Mouse (Mus musculus) macrophage (primary cell): ENCODE results near the gene Prr5. TPM values are rescaled to one million over a fixed set of nuclear protein-coding genes. Genes with fewer than 3 reads are reported as not detected.
"Not testable (repeated sequence)": the region's sequence is repeated elsewhere in the genome, so short reads cannot be mapped to it uniquely, and the experiment has no call there.

Source experiments
- H3K27ac ChIP-seq: fragments of 350-480 bp; formaldehyde crosslinking; 2 replicates; pipeline ENCODE4 v1.9.0; 2021
- H3K36me3 ChIP-seq: fragments of 350-480 bp; formaldehyde crosslinking; 2 replicates; pipeline ENCODE4 v1.9.0; 2021; ENCODE audit errors: inconsistent target
- H3K4me3 ChIP-seq: fragments of 350-480 bp; formaldehyde crosslinking; 2 replicates; pipeline ENCODE4 v1.9.0; 2021; ENCODE audit errors: inconsistent target
- H3K79me2 ChIP-seq: fragments of 350-480 bp; formaldehyde crosslinking; 2 replicates; pipeline ENCODE4 v1.9.0; 2021; ENCODE audit errors: inconsistent target
- WGBS: methylation state at CpG from one replicate; pipeline ENCODE4 v1.1.7; 2026; ENCODE audit warnings: inconsistent platforms; ENCODE audit not compliant: missing documents; 5-methylcytosine and 5-hydroxymethylcytosine counted together
- polyA plus RNA-seq: library from polyadenylated mRNA; stranded (reverse); fragments of 250-400 nt; gene quantifications from 3 replicates; pipeline ENCODE4 v1.2.4, GENCODE M21; 2018; ENCODE audit warnings: inconsistent platforms

The Prr5 gene
- polyA plus RNA-seq, 1 experiment from 2014 or later, result 1.3 TPM

GRCm38 (mm10) chr15:84702391-84703345, 33.2 kb downstream of the Prr5 start:
- Histone ChIP-seq H3K36me3 (no peaks in the 10 kb centered on the region), H3K4me3 (no peak overlapping the region), H3K79me2 (no peaks in the 10 kb centered on the region), H3K27ac (no peak overlapping the region)
- WGBS, result 92% methylated on average over 26 of the region's 29 CpGs

- H3K36me3 ChIP-seq, result no peaks in the 10 kb centered on the region
- no peaks in the 10 kb centered on the region for H3K79me2 ChIP-seq
- no peak overlapping the region for H3K4me3 ChIP-seq
- 92% methylated on average over 7 of the region's 7 CpGs for WGBS
- no peak overlapping the region for H3K27ac ChIP-seq
These were observed 34.6 kb downstream of the Prr5 start for GRCm38 (mm10) chr15:84703992-84704391.

- H3K4me3 ChIP-seq, result no peak overlapping the region
- no peak overlapping the region for H3K27ac ChIP-seq
- H3K79me2 ChIP-seq, result no peaks in the 10 kb centered on the region
- 83% methylated on average over 6 of the region's 6 CpGs for WGBS
- no peaks in the 10 kb centered on the region for H3K36me3 ChIP-seq
These were observed 36.0 kb downstream of the Prr5 start for GRCm38 (mm10) chr15:84705351-84705901.

GRCm38 (mm10) chr15:84706983-84707619, 37.7 kb downstream of the Prr5 start:
- Histone ChIP-seq H3K4me3 (no peak overlapping the region), H3K27ac (no peak overlapping the region), H3K36me3 (no peaks in the 10 kb centered on the region), H3K79me2 (no peaks in the 10 kb centered on the region)
- WGBS, result 92% methylated on average over 6 of the region's 6 CpGs

- no peak overlapping the region for H3K27ac ChIP-seq
- no peaks in the 10 kb centered on the region for H3K79me2 ChIP-seq
- H3K36me3 ChIP-seq, result no peaks in the 10 kb centered on the region
- H3K4me3 ChIP-seq, result no peak overlapping the region
- 91% methylated on average over 14 of the region's 14 CpGs for WGBS
These were observed 43.4 kb downstream of the Prr5 start for GRCm38 (mm10) chr15:84712566-84713405.

GRCm38 (mm10) chr15:84714730-84715129, 45.3 kb downstream of the Prr5 start:
- H3K36me3 ChIP-seq, result no peaks in the 10 kb centered on the region
- no peak overlapping the region for H3K27ac ChIP-seq
- no peaks in the 10 kb centered on the region for H3K79me2 ChIP-seq
- no peak overlapping the region for H3K4me3 ChIP-seq
- WGBS, result 2% methylated on average over 17 of the region's 17 CpGs

GRCm38 (mm10) chr15:84715132-84715531, 45.7 kb downstream of the Prr5 start:
- WGBS, result 39% methylated on average over 11 of the region's 11 CpGs
- H3K36me3 ChIP-seq, result no peaks in the 10 kb centered on the region
- H3K79me2 ChIP-seq, result no peaks in the 10 kb centered on the region
- H3K27ac ChIP-seq, result no peak overlapping the region
- H3K4me3 ChIP-seq, result no peak overlapping the region

- not testable (repeated sequence) for H3K4me3 ChIP-seq, H3K27ac ChIP-seq, H3K79me2 ChIP-seq, H3K36me3 ChIP-seq
- 67% methylated on average over 5 of the region's 6 CpGs for WGBS
These were observed 48.3 kb downstream of the Prr5 start for GRCm38 (mm10) chr15:84717570-84718270.

- Histone ChIP-seq H3K79me2 (no peaks in the 10 kb centered on the region), H3K36me3 (no peaks in the 10 kb centered on the region), H3K4me3 (no peak overlapping the region), H3K27ac (no peak overlapping the region)
- 71% methylated on average over 3 of the region's 3 CpGs for WGBS
These were observed 49.4 kb downstream of the Prr5 start for GRCm38 (mm10) chr15:84718785-84719184.

GRCm38 (mm10) chr15:84719791-84720190, 50.4 kb downstream of the Prr5 start, which contains the start of gene Arhgap8:
Arhgap8 (plus strand) TSS chr15:84720052.
- Histone ChIP-seq H3K79me2 (no peaks in the 10 kb centered on the region), H3K4me3 (no peak within 1 kb of the TSS), H3K36me3 (no peaks in the 10 kb centered on the region), H3K27ac (no peak within 1 kb of the TSS)
- WGBS, result 7% methylated on average over 23 of the region's 24 CpGs

- Histone ChIP-seq H3K4me3 (no peak overlapping the region), H3K36me3 (no peaks in the 10 kb centered on the region), H3K27ac (no peak overlapping the region), H3K79me2 (no peaks in the 10 kb centered on the region)
- WGBS, result 5% methylated on average over 33 of the region's 33 CpGs
These were observed 51.1 kb downstream of the Prr5 start for GRCm38 (mm10) chr15:84720291-84721204.

GRCm38 (mm10) chr15:84723656-84724055, 54.2 kb downstream of the Prr5 start:
- not testable (repeated sequence) for H3K36me3 ChIP-seq, H3K79me2 ChIP-seq, H3K27ac ChIP-seq, H3K4me3 ChIP-seq
- 87% methylated on average over 1 of the region's 1 CpGs for WGBS

GRCm38 (mm10) chr15:84724199-84724598, 54.8 kb downstream of the Prr5 start:
- WGBS, result 91% methylated on average over 4 of the region's 4 CpGs
- Histone ChIP-seq H3K36me3 (no peaks in the 10 kb centered on the region), H3K79me2 (no peaks in the 10 kb centered on the region)

More at GRCm38 (mm10) chr15:84724199-84724598, 54.8 kb downstream of the Prr5 start:
- H3K27ac ChIP-seq, result no peak overlapping the region
- H3K4me3 ChIP-seq, result no peak overlapping the region
